Mouse (Mus musculus): ENCODE data around the gene Nectin3.

DNA sequence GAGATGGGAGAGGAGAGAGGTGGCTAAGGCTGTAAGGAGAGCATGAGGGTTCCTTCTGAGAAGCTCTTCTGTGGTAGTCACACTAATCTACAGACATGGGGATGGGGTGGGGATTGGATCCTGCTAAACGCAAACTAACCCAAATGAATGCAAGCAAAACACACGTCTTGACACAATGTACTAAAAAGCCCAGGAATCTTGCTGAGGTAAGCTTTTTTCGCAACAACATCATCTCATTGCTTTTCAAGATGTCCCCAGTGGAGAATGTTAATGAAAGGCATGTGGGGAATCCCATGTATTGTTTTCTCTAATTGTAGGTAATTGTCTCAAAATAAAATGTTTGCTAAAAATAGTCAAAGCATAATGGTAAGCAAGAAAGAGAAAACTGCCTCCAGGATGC is 141.7 kb downstream of the Nectin3 start:
- TF ChIP-seq CTCF (conservative IDR thresholded peaks at IDR 0.05; ENCODE audit: low read length) (no peak), NANOG (IDR thresholded peaks at IDR 0.05; ENCODE audit: borderline replicate concordance, low read length) (no peak)
